In the genomic region with DNA sequence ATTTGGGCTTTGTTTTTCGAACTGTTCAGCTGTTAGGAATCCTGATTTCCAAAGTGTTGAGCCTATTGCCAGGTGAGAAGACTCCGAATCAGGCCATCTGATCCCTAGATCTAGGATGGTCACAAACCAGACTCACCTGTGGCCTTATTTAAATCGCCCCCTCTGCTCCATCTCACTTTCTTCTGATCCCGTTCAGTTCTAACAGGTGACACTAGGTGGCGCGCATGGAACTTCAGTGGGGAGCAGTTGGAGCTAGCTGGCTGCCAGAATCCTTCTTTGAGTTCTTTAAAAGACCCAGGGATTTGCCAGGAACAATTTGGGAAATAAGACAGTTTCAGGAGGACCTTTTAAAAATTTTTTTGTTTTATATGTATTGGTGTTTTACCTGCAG, we compare ENCODE assay signal across 9 mouse cellular contexts. TPM values are rescaled to one million over a fixed set of nuclear protein-coding genes. Genes with fewer than 3 reads are reported as not detected.
DNase-seq lines count a peak whose midpoint lies in the region; ATAC-seq and TF ChIP-seq lines count a peak whose summit lies in the region.
"Had no signal": no experiment of that assay in that cellular context is flagged by ENCODE, and none has a peak within 500 bp of the region (broad histone marks: within the 10 kb centered on the region; RNA-seq: fewer than 3 reads in every experiment).

No protein-coding gene starts in this region.

- no peak for ATAC-seq in G1E (ENCODE audit: extremely low read depth, insufficient number of reproducible peaks, low FRiP score, poor library complexity, severe bottlenecking)
- ATAC-seq in forebrain, embryonic 16.5 days: peak; percentile 87
- ATAC-seq in hindbrain, embryonic 13.5 days (ENCODE audit: low FRiP score): peak; percentile 71; the same call in 1 of the 2 replicates

- H3K4me3 ChIP-seq in G1E (ENCODE audit: low read depth, low read length): no peak overlapping the region
- no peak overlapping the region for H3K4me3 ChIP-seq in forebrain, embryonic 16.5 days (replicated peaks; ENCODE audit: low read length)
- H3K4me3 ChIP-seq in hindbrain, embryonic 13.5 days: no peak overlapping the region
- H3K4me3 ChIP-seq: liver, embryonic 15.5 days had no signal

- 13% methylated on average over 6 of the region's 6 CpGs for WGBS in forebrain, embryonic 16.5 days
- WGBS in hindbrain, embryonic 13.5 days: 12% methylated on average over 6 of the region's 6 CpGs

- TF ChIP-seq CTCF in G1E (IDR thresholded peaks at IDR 0.05; ENCODE audit: low read depth, low read length): peak; percentile 42; the same call in 1 of the 2 replicates

- H3K27me3 ChIP-seq in G1E (ENCODE audit: insufficient read depth, low read length): peaks cover 12% of the 10 kb centered on the region
- no peaks in the 10 kb centered on the region for H3K27me3 ChIP-seq in forebrain, embryonic 16.5 days (replicated peaks; ENCODE audit: control insufficient read depth, insufficient read depth, low read length)
- H3K27me3 ChIP-seq in hindbrain, embryonic 13.5 days: 0 out of 2 replicates have a peak, but pooled peaks cover 3% of the 10 kb centered on the region

- no peak overlapping the region for H3K4me2 ChIP-seq in forebrain, embryonic 16.5 days (ENCODE audit: low read length)
- no peak overlapping the region for H3K4me2 ChIP-seq in hindbrain, embryonic 13.5 days
- H3K4me2 ChIP-seq: liver, embryonic 15.5 days had no signal

- H3K9me3 ChIP-seq in G1E (replicated peaks): no peaks in the 10 kb centered on the region
- H3K9me3 ChIP-seq in forebrain, embryonic 16.5 days (ENCODE audit: control insufficient read depth, low read length): no peaks in the 10 kb centered on the region
- no peaks in the 10 kb centered on the region for H3K9me3 ChIP-seq in hindbrain, embryonic 13.5 days
- H3K9me3 ChIP-seq: liver, embryonic 15.5 days had no signal

- no peak for DNase-seq in G1E (ENCODE audit: low spot score)
- DNase-seq in cerebellum, adult 11 months: peak; percentile 38
- DNase-seq in layer of hippocampus, postnatal 10 days (ENCODE audit: low spot score in 2 of 2): peak; percentile 86 to 90
- DNase-seq in lung, postnatal 4 days: peak; percentile 72 to 87
- peak; percentile 56 for DNase-seq in retina, postnatal 7 days (ENCODE audit: low read depth, low spot score)
- peak; percentile 90 for DNase-seq in thymus, postnatal 4 days

- H3K4me1 ChIP-seq in G1E (ENCODE audit: insufficient read depth, low read depth, low read length): peaks cover 8% of the 10 kb centered on the region
- H3K4me1 ChIP-seq in forebrain, embryonic 16.5 days (replicated peaks; ENCODE audit: control insufficient read depth, insufficient read depth, low read length): no peaks in the 10 kb centered on the region
- H3K4me1 ChIP-seq in hindbrain, embryonic 13.5 days (replicated peaks): no peaks in the 10 kb centered on the region
- H3K4me1 ChIP-seq: liver, embryonic 15.5 days had no signal

- H3K9ac ChIP-seq in forebrain, embryonic 16.5 days (replicated peaks; ENCODE audit: low read depth, low read length): no peak overlapping the region
- no peak overlapping the region for H3K9ac ChIP-seq in hindbrain, embryonic 13.5 days
- H3K9ac ChIP-seq: liver, embryonic 15.5 days had no signal

- H3K36me3 ChIP-seq in G1E (replicated peaks): no peaks in the 10 kb centered on the region
- H3K36me3 ChIP-seq in forebrain, embryonic 16.5 days (ENCODE audit: control insufficient read depth, insufficient read depth): no peaks in the 10 kb centered on the region
- H3K36me3 ChIP-seq in hindbrain, embryonic 13.5 days: no peaks in the 10 kb centered on the region
- H3K36me3 ChIP-seq: liver, embryonic 15.5 days had no signal

- H3K27ac ChIP-seq in forebrain, embryonic 16.5 days (ENCODE audit: low read length): no peak overlapping the region
- no peak overlapping the region for H3K27ac ChIP-seq in hindbrain, embryonic 13.5 days
- H3K27ac ChIP-seq: liver, embryonic 15.5 days had no signal

RNA-seq across cellular contexts. Expression of gene Tbc1d23, which starts 12.5 kb away (rescaled TPM):
- 60.5 and 61.8 TPM in 2 replicates for total RNA-seq in G1E (2014; fragmentation: Nextera tagmentation)
- 42.9 and 47.1 TPM in 2 replicates for total RNA-seq in G1E (2017)
- polyA plus RNA-seq in G1E (2012): 0.64 and 0.68 TPM in 2 replicates
- 37.7 and 41.1 TPM in 2 replicates for polyA plus RNA-seq in forebrain, embryonic 16.5 days (2015; fragmentation: Nextera tagmentation; extraction: Ambion mirVana)
- 29.0 and 33.5 TPM in 2 replicates for polyA plus RNA-seq in hindbrain, embryonic 13.5 days (2015; fragmentation: Nextera tagmentation; extraction: Ambion mirVana)
- total RNA-seq in layer of hippocampus, postnatal 10 days (2021): 10 to 100 TPM; 42.0 to 55.3 TPM

RNA-seq across cellular contexts. Expression of gene Tmem30c, which starts 48.8 kb away (rescaled TPM):
- total RNA-seq in G1E (2014; fragmentation: Nextera tagmentation) (not detected in 2 replicates), G1E (2017) (0.33 TPM in 1 of 2 replicates, not detected in the other)
- not detected in 2 replicates for polyA plus RNA-seq in G1E (2012)
- polyA plus RNA-seq in forebrain, embryonic 16.5 days (2015; fragmentation: Nextera tagmentation; extraction: Ambion mirVana): 0.09 and 0.52 TPM in 2 replicates
- 0.12 and 0.18 TPM in 2 replicates for polyA plus RNA-seq in hindbrain, embryonic 13.5 days (2015; fragmentation: Nextera tagmentation; extraction: Ambion mirVana)
- under 1 TPM; 0.11 to 0.53 TPM for total RNA-seq in layer of hippocampus, postnatal 10 days (2021)
- polyA plus RNA-seq: liver, embryonic 15.5 days had no signal

Comparison
In these comparisons a context has a peak if more than half of its experiments do, and no peak if none do; other contexts are left out.
1. RNA of gene Tbc1d23, which starts 12.5 kb away (polyA plus RNA-seq): 37.7 to 41.1 TPM in forebrain, embryonic 16.5 days and 29.0 to 33.5 TPM in hindbrain, embryonic 13.5 days; 0.64 to 0.68 TPM in G1E; every median in the first group is over 10 times any median in the second.